ENCODE assay signal across 25 mouse cellular contexts in genomic region chr3:87047801-87048200, GRCm38 (mm10). TPM values are rescaled to one million over a fixed set of nuclear protein-coding genes. Genes with fewer than 3 reads are reported as not detected.
A peak's percentile ranks its signal among the peaks of the same experiment; 100 is the strongest.
DNase-seq lines count a peak whose midpoint lies in the region; ATAC-seq and TF ChIP-seq lines count a peak whose summit lies in the region.
"Had no signal": no experiment of that assay in that cellular context is flagged by ENCODE, and none has a peak within 500 bp of the region (broad histone marks: within the 10 kb centered on the region; RNA-seq: fewer than 3 reads in every experiment).

No protein-coding gene starts in this region.

- no peaks in the 10 kb centered on the region for H3K27me3 ChIP-seq in hindbrain, postnatal 0 days (ENCODE audit: insufficient read depth, low read length)
- H3K27me3 ChIP-seq in hindbrain, embryonic 13.5 days: no peaks in the 10 kb centered on the region
- no peaks in the 10 kb centered on the region for H3K27me3 ChIP-seq in lung, postnatal 0 days (replicated peaks; ENCODE audit: insufficient read depth, low read length)
- H3K27me3 ChIP-seq: embryonic facial prominence, embryonic 12.5 days; embryonic facial prominence, embryonic 15.5 days; heart, embryonic 13.5 days; hindbrain, embryonic 12.5 days had no signal

- no peak for TF ChIP-seq CTCF in hindbrain, postnatal 0 days (IDR thresholded peaks at IDR 0.05; ENCODE audit: low read depth)
- no peak for TF ChIP-seq CTCF in brain, embryonic 14.5 days (IDR thresholded peaks at IDR 0.05; ENCODE audit: borderline replicate concordance, extremely low read depth, insufficient read depth, insufficient read length)
- no peak for TF ChIP-seq CTCF in lung, postnatal 0 days (IDR thresholded peaks at IDR 0.05)

- no peak overlapping the region for H3K27ac ChIP-seq in hindbrain, postnatal 0 days
- H3K27ac ChIP-seq in hindbrain, embryonic 13.5 days: no peak overlapping the region
- no peak overlapping the region for H3K27ac ChIP-seq in lung, postnatal 0 days (ENCODE audit: low read length)
- H3K27ac ChIP-seq: embryonic facial prominence, embryonic 12.5 days; embryonic facial prominence, embryonic 15.5 days; heart, adult 2 months; heart, embryonic 10.5 days; heart, embryonic 13.5 days; hindbrain, embryonic 12.5 days had no signal

- no peaks in the 10 kb centered on the region for H3K9me3 ChIP-seq in hindbrain, postnatal 0 days (ENCODE audit: low read length)
- no peaks in the 10 kb centered on the region for H3K9me3 ChIP-seq in hindbrain, embryonic 13.5 days
- H3K9me3 ChIP-seq in lung, postnatal 0 days (ENCODE audit: low read length): no peaks in the 10 kb centered on the region
- H3K9me3 ChIP-seq: embryonic facial prominence, embryonic 12.5 days; embryonic facial prominence, embryonic 15.5 days; heart, embryonic 10.5 days; heart, embryonic 13.5 days; hindbrain, embryonic 12.5 days had no signal

- 76% methylated on average over 5 of the region's 5 CpGs for WGBS in hindbrain, postnatal 0 days
- 84% methylated on average over 5 of the region's 5 CpGs for whole genome bisulfite sequencing in hindbrain, embryonic 13.5 days
- WGBS in lung, postnatal 0 days: 81% methylated on average over 5 of the region's 5 CpGs

- no peak for ATAC-seq in hindbrain, postnatal 0 days
- no peak for ATAC-seq in hindbrain, embryonic 13.5 days (ENCODE audit: low FRiP score)
- no peak for ATAC-seq in lung, postnatal 0 days
- ATAC-seq: forebrain, embryonic 14.5 days; forebrain, postnatal 0 days; intestine, postnatal 0 days; Patski had no signal

- no peak overlapping the region for H3K9ac ChIP-seq in hindbrain, postnatal 0 days (replicated peaks; ENCODE audit: low read length)
- H3K9ac ChIP-seq in hindbrain, embryonic 13.5 days: no peak overlapping the region
- no peak overlapping the region for H3K9ac ChIP-seq in lung, postnatal 0 days (replicated peaks; ENCODE audit: low read depth)
- H3K9ac ChIP-seq: embryonic facial prominence, embryonic 12.5 days; embryonic facial prominence, embryonic 15.5 days; forebrain, postnatal 0 days; heart, embryonic 13.5 days; hindbrain, embryonic 12.5 days had no signal

- H3K36me3 ChIP-seq in hindbrain, postnatal 0 days (ENCODE audit: insufficient read depth, low read length): no peaks in the 10 kb centered on the region
- H3K36me3 ChIP-seq in hindbrain, embryonic 13.5 days: no peaks in the 10 kb centered on the region
- no peaks in the 10 kb centered on the region for H3K36me3 ChIP-seq in lung, postnatal 0 days (ENCODE audit: insufficient read depth, low read length)
- H3K36me3 ChIP-seq: embryonic facial prominence, embryonic 12.5 days; embryonic facial prominence, embryonic 15.5 days; heart, embryonic 10.5 days; heart, embryonic 13.5 days; hindbrain, embryonic 12.5 days had no signal

- peak; percentile 42 to 61 for DNase-seq in cerebellum, postnatal 10 days
- no peak for DNase-seq in cerebellum, adult 8-10 months
- peak; percentile 43 for DNase-seq in hindbrain, postnatal 0 days (ENCODE audit: low spot score)
- DNase-seq in brain, embryonic 14.5 days (ENCODE audit: low read depth): peak; percentile 50
- no peak for DNase-seq in lung, postnatal 0 days (ENCODE audit: low spot score)
- DNase-seq in kidney, postnatal 25 days: no peak
- DNase-seq: adrenal gland, adult 2 months; adrenal gland, postnatal 14 days; cerebellum, adult 11-12 months; cerebellum, adult 9-10 months; forebrain, postnatal 0 days; gastrocnemius, postnatal 10 days; gastrocnemius, postnatal 36 days; heart, adult 2 months; heart, postnatal 14 days; heart, postnatal 4 days had no signal

- no peaks in the 10 kb centered on the region for H3K4me1 ChIP-seq in hindbrain, postnatal 0 days (ENCODE audit: insufficient read depth, low read length)
- H3K4me1 ChIP-seq in hindbrain, embryonic 13.5 days (replicated peaks): 0 out of 2 replicates have a peak, but pooled peaks cover 6% of the 10 kb centered on the region
- H3K4me1 ChIP-seq in lung, postnatal 0 days (ENCODE audit: insufficient read depth, low read depth, low read length): no peaks in the 10 kb centered on the region
- H3K4me1 ChIP-seq: embryonic facial prominence, embryonic 12.5 days; embryonic facial prominence, embryonic 15.5 days; heart, embryonic 10.5 days had no signal

- H3K4me2 ChIP-seq in hindbrain, postnatal 0 days (ENCODE audit: low read depth, low read length): no peak overlapping the region
- H3K4me2 ChIP-seq in hindbrain, embryonic 13.5 days: no peak overlapping the region
- H3K4me2 ChIP-seq in lung, postnatal 0 days (replicated peaks; ENCODE audit: low read depth, low read length): no peak overlapping the region
- H3K4me2 ChIP-seq: embryonic facial prominence, embryonic 12.5 days; embryonic facial prominence, embryonic 15.5 days; heart, embryonic 13.5 days; hindbrain, embryonic 12.5 days had no signal

- no peak for TF ChIP-seq POLR2A in brain, embryonic 14.5 days (IDR thresholded peaks at IDR 0.05; ENCODE audit: borderline replicate concordance, extremely low read depth, insufficient read depth, insufficient read length, poor library complexity, severe bottlenecking)

- no peak overlapping the region for H3K4me3 ChIP-seq in hindbrain, postnatal 0 days (ENCODE audit: low read length)
- H3K4me3 ChIP-seq in hindbrain, embryonic 13.5 days: no peak overlapping the region
- no peak overlapping the region for H3K4me3 ChIP-seq in lung, postnatal 0 days (ENCODE audit: low read depth, low read length)
- H3K4me3 ChIP-seq: embryonic facial prominence, embryonic 12.5 days; embryonic facial prominence, embryonic 15.5 days; heart, adult 2 months; heart, embryonic 10.5 days; heart, embryonic 13.5 days; hindbrain, embryonic 12.5 days had no signal

- no peak for TF ChIP-seq EP300 in lung, postnatal 0 days (IDR thresholded peaks at IDR 0.05)

RNA-seq across cellular contexts. Expression of gene Cd1d1, which starts 48.6 kb away (rescaled TPM):
- 12.4 and 20.5 TPM in 2 replicates for total RNA-seq in hindbrain, postnatal 0 days (2014; rRNA removed)
- 31.5 and 40.8 TPM in 2 replicates for polyA plus RNA-seq in hindbrain, postnatal 0 days (2015; fragmentation: Nextera tagmentation; extraction: Ambion mirVana)
- 87.1 and 87.8 TPM in 2 replicates for polyA plus RNA-seq in hindbrain, embryonic 13.5 days (2015; fragmentation: Nextera tagmentation; extraction: Ambion mirVana)
- 47.8 and 78.6 TPM in 2 replicates for polyA plus RNA-seq in brain, embryonic 14.5 days (2012; rRNA removed)
- 20.0 and 25.1 TPM in 2 replicates for polyA plus RNA-seq in lung, postnatal 0 days (2015; fragmentation: Nextera tagmentation; extraction: Ambion mirVana)

Comparison
In these comparisons a context has a peak if more than half of its experiments do, and no peak if none do; other contexts are left out.
1. DNase-seq: peak in cerebellum, postnatal 10 days (2 of 2), hindbrain, postnatal 0 days (single experiment) and brain, embryonic 14.5 days (single experiment); none in cerebellum, adult 8-10 months (single experiment), lung, postnatal 0 days (single experiment) and kidney, postnatal 25 days (0 of 2).